27 mouse cellular contexts compared by ENCODE assay signal in the genomic region with DNA sequence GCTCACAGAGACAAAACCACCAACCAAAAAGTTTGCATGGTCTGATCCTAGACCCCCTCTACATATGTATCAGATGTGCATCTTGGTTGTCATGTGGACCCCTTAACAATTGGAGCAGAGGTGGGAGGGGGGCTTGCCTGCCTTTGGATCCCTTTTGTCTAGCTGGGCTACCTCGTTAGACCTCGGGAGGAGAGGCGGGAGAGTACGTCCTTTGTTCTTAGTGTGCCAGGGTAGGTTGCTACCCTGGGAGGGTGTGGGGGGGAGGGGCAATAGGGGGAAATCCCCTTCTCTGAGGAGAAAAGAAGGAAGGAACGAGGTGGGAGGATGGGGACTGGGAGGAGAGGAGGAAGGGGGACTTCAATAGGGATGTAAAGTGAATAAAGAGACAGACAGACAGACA. TPM values are rescaled to one million over a fixed set of nuclear protein-coding genes. Genes with fewer than 3 reads are reported as not detected.
"Had no signal": no experiment of that assay in that cellular context is flagged by ENCODE, and none has a peak within 500 bp of the region (broad histone marks: within the 10 kb centered on the region; RNA-seq: fewer than 3 reads in every experiment).

No protein-coding gene starts in this region.

- H3K27ac ChIP-seq: kidney, embryonic 15.5 days; limb, embryonic 12.5 days; limb, embryonic 15.5 days; liver, embryonic 14.5 days; lung, embryonic 15.5 days; midbrain, embryonic 13.5 days; neural tube, embryonic 13.5 days; stomach, postnatal 0 days had no signal

- H3K9me3 ChIP-seq: kidney, embryonic 15.5 days; limb, embryonic 12.5 days; limb, embryonic 15.5 days; lung, embryonic 15.5 days; midbrain, embryonic 13.5 days; neural tube, embryonic 13.5 days had no signal

- H3K4me2 ChIP-seq: kidney, embryonic 15.5 days; limb, embryonic 12.5 days; limb, embryonic 15.5 days; liver, embryonic 11.5 days; lung, embryonic 15.5 days; midbrain, embryonic 13.5 days; neural tube, embryonic 13.5 days had no signal

- H3K4me1 ChIP-seq: kidney, embryonic 15.5 days; lung, embryonic 15.5 days; neural tube, embryonic 13.5 days had no signal

- H3K4me3 ChIP-seq: kidney, embryonic 15.5 days; limb, embryonic 12.5 days; limb, embryonic 15.5 days; lung, embryonic 15.5 days; midbrain, embryonic 13.5 days; myocyte; neural tube, embryonic 13.5 days had no signal

- H3K36me3 ChIP-seq: kidney, embryonic 15.5 days; limb, embryonic 12.5 days; limb, embryonic 15.5 days; lung, embryonic 15.5 days; midbrain, embryonic 13.5 days; neural tube, embryonic 13.5 days had no signal

- DNase-seq: kidney, adult 11 months; kidney, adult 8-10 months; kidney, postnatal 10 days; kidney, postnatal 36 days; left cerebral cortex, postnatal 4 days; liver, postnatal 0 days; lung, postnatal 14 days; lung, postnatal 4 days; right cerebral cortex, adult 18-20 months; right cerebral cortex, postnatal 14 days; right cerebral cortex, postnatal 4 days; thymus, adult 2 months; thymus, postnatal 14 days; thymus, postnatal 4 days had no signal

- H3K27me3 ChIP-seq: kidney, embryonic 15.5 days; limb, embryonic 12.5 days; limb, embryonic 15.5 days; lung, embryonic 15.5 days; midbrain, embryonic 13.5 days; neural tube, embryonic 13.5 days had no signal

- ATAC-seq: liver, postnatal 0 days; midbrain, embryonic 13.5 days had no signal

- H3K9ac ChIP-seq: kidney, embryonic 15.5 days; limb, embryonic 12.5 days; limb, embryonic 15.5 days; liver, embryonic 14.5 days; liver, postnatal 0 days; lung, embryonic 15.5 days; midbrain, embryonic 13.5 days; neural tube, embryonic 13.5 days had no signal

RNA-seq across cellular contexts. Expression of a gene that starts 58.5 kb away (rescaled TPM):
- total RNA-seq: megakaryocyte progenitor cell, adult 5-6 weeks; megakaryocyte-erythroid progenitor cell, adult 5-6 weeks; neutrophil, adult 5-6 weeks had no signal
